Mouse (Mus musculus) heart, postnatal 0 days (tissue): ENCODE measurements around the gene Yjefn3. TPM values are rescaled to one million over a fixed set of nuclear protein-coding genes. Genes with fewer than 3 reads are reported as not detected.
A peak's percentile ranks its signal among the peaks of the same experiment; 100 is the strongest.

Experiments
- ATAC-seq: fragments of 200-750 bp; cut with Nextera tagmentation; 2 replicates; pipeline ENCODE4 v1.8.0; 2017; ENCODE audit warnings: low read depth, moderate number of reproducible peaks, moderate library complexity; ENCODE audit not compliant: insufficient read depth
- DNase-seq: peaks from one replicate; pipeline ENCODE4 v3.0.0-alpha.2; 2016; ENCODE audit warnings: low spot score
- H3K27ac ChIP-seq: fragments of 300-500 bp; sonication (generic); 2 replicates; pipeline ENCODE4 v1.5.1; 2014; ENCODE audit warnings: low read depth, mild to moderate bottlenecking
- H3K27me3 ChIP-seq: fragments of 300-500 bp; sonication (generic); 2 replicates; pipeline ENCODE4 v1.6.1; 2014; ENCODE audit warnings: low read length, mixed read lengths; ENCODE audit not compliant: control insufficient read depth, insufficient read depth
- H3K36me3 ChIP-seq: fragments of 300-500 bp; sonication (generic); replicated peaks from 2 replicates; pipeline ENCODE4 v1.6.1; 2014; ENCODE audit warnings: low read length, mixed read lengths; ENCODE audit not compliant: control insufficient read depth, insufficient read depth
- H3K4me1 ChIP-seq: fragments of 300-500 bp; sonication (generic); 2 replicates; pipeline ENCODE4 v1.6.1; 2014; ENCODE audit warnings: antibody characterized with exemption; ENCODE audit not compliant: control insufficient read depth, insufficient read depth
- H3K4me2 ChIP-seq: fragments of 300-500 bp; sonication (generic); 2 replicates; pipeline ENCODE4 v1.6.1; 2014; ENCODE audit warnings: low read depth, mild to moderate bottlenecking, low read length, moderate library complexity
- H3K4me3 ChIP-seq: fragments of 300-500 bp; sonication (generic); 2 replicates; pipeline ENCODE4 v1.5.1; 2014; ENCODE audit warnings: low read depth, low read length
- H3K9ac ChIP-seq: fragments of 300-500 bp; sonication (generic); replicated peaks from 2 replicates; pipeline ENCODE4 v1.6.1; 2014; ENCODE audit warnings: low read depth, low read length, mixed read lengths
- H3K9me3 ChIP-seq: fragments of 300-500 bp; sonication (generic); replicated peaks from 2 replicates; pipeline ENCODE4 v1.6.1; 2016; ENCODE audit warnings: low read length; ENCODE audit not compliant: control insufficient read depth
- CTCF ChIP-seq: IDR thresholded peaks from 2 replicates; pipeline ENCODE4 v1.5.1; 2016; ENCODE audit warnings: antibody characterized with exemption, control low read depth, low read depth
- EP300 ChIP-seq: IDR thresholded peaks from 2 replicates; pipeline ENCODE4 v1.6.1; 2016; ENCODE audit warnings: antibody characterized with exemption, low read depth
- WGBS: fragments of 180-500 bp; shearing (Covaris S2); extraction: QIAGEN DNeasy Blood & Tissue Kit; methylation state at CpG from one replicate; pipeline ENCODE4 v1.1.7; 2014; 5-methylcytosine and 5-hydroxymethylcytosine counted together
- polyA plus RNA-seq: library from polyadenylated mRNA; unstranded; fragments of >200 nt; fragmentation: Nextera tagmentation; extraction: Ambion mirVana; gene quantifications from 2 replicates; pipeline ENCODE4 v1.2.1, GENCODE M21; 2015
- total RNA-seq: library from RNA; depleted of rRNA; stranded (reverse); fragments of >200 nt; gene quantifications from 2 replicates; pipeline ENCODE4 v1.2.3, GENCODE M21; 2014; ENCODE audit warnings: low replicate concordance

The Yjefn3 gene
- total and polyA plus RNA-seq, 2 experiments from 2014 or later: 1.2 to 13.9 TPM

GRCm38 (mm10) chr8:69897857-69898256 is 4.7 kb downstream of the Yjefn3 start:
- Histone ChIP-seq H3K4me2 (no peak overlapping the region), H3K27ac (no peak overlapping the region), H3K4me3 (no peak overlapping the region), H3K27me3 (no peaks in the 10 kb centered on the region), H3K4me1 (peaks cover 41% of the 10 kb centered on the region), H3K9me3 (no peaks in the 10 kb centered on the region), H3K36me3 (peaks cover 15% of the 10 kb centered on the region), H3K9ac (no peak overlapping the region; the same call in 1 of the 2 replicates)
- no peak for ATAC-seq
- TF ChIP-seq CTCF: no peak
- TF ChIP-seq EP300: no peak
- no peak for DNase-seq
- WGBS: 80% methylated on average over 6 of the region's 6 CpGs

GRCm38 (mm10) chr8:69895772-69896451 is 6.6 kb downstream of the Yjefn3 start:
- 56% methylated on average over 4 of the region's 4 CpGs for WGBS
- TF ChIP-seq CTCF (no peak), EP300 (no peak)
- Histone ChIP-seq H3K27ac (0 out of 2 replicates have a peak overlapping the region, but pooled peaks have one; percentile 36), H3K4me1 (peaks cover 30% of the 10 kb centered on the region), H3K4me3 (no peak overlapping the region), H3K9ac (no peak overlapping the region), H3K36me3 (peaks cover 21% of the 10 kb centered on the region), H3K27me3 (no peaks in the 10 kb centered on the region), H3K9me3 (no peaks in the 10 kb centered on the region), H3K4me2 (no peak overlapping the region)
- ATAC-seq: peak; percentile 13; the same call in 1 of the 2 replicates
- no peak for DNase-seq

GRCm38 (mm10) chr8:69894836-69895332 is 7.6 kb downstream of the Yjefn3 start:
- Histone ChIP-seq H3K9me3 (no peaks in the 10 kb centered on the region), H3K9ac (no peak overlapping the region), H3K27me3 (peaks cover 4% of the 10 kb centered on the region; the same call in 1 of the 2 replicates), H3K4me3 (no peak overlapping the region), H3K36me3 (peaks cover 21% of the 10 kb centered on the region), H3K4me2 (no peak overlapping the region), H3K4me1 (peaks cover 19% of the 10 kb centered on the region), H3K27ac (no peak overlapping the region)
- TF ChIP-seq CTCF (no peak), EP300 (no peak)
- ATAC-seq: no peak
- WGBS: 62% methylated on average over 6 of the region's 6 CpGs
- no peak for DNase-seq

- peaks cover 21% of the 10 kb centered on the region for H3K36me3 ChIP-seq
- no peak overlapping the region for H3K9ac ChIP-seq
- no peak overlapping the region for H3K27ac ChIP-seq
- peaks cover 24% of the 10 kb centered on the region for H3K4me1 ChIP-seq
- no peak overlapping the region for H3K4me2 ChIP-seq
- TF ChIP-seq CTCF (peak; percentile 51), EP300 (no peak)
- H3K4me3 ChIP-seq: no peak overlapping the region
- ATAC-seq (peak; percentile 54), DNase-seq (peak; percentile 65)
- 53% methylated on average over 17 of the region's 17 CpGs for WGBS
- H3K9me3 ChIP-seq: no peaks in the 10 kb centered on the region
- H3K27me3 ChIP-seq: peaks cover 14% of the 10 kb centered on the region
These were observed 8.6 kb downstream of the Yjefn3 start for GRCm38 (mm10) chr8:69893863-69894262.

- Histone ChIP-seq H3K36me3 (peaks cover 21% of the 10 kb centered on the region), H3K4me3 (no peak overlapping the region), H3K9me3 (no peaks in the 10 kb centered on the region), H3K27me3 (peaks cover 44% of the 10 kb centered on the region), H3K27ac (no peak overlapping the region), H3K4me1 (peaks cover 20% of the 10 kb centered on the region), H3K9ac (no peak overlapping the region), H3K4me2 (no peak overlapping the region)
- TF ChIP-seq CTCF (peak; percentile 69), EP300 (no peak)
- ATAC-seq (no peak), DNase-seq (no peak)
- 41% methylated on average over 19 of the region's 19 CpGs for WGBS
These were observed 11.7 kb downstream of the Yjefn3 start for GRCm38 (mm10) chr8:69890813-69891241.

GRCm38 (mm10) chr8:69888902-69889301 is 13.6 kb downstream of the Yjefn3 start:
- DNase-seq (no peak), ATAC-seq (no peak)
- WGBS: 4% methylated on average over 32 of the region's 32 CpGs
- H3K4me3 ChIP-seq: peak overlapping the region; percentile 38
- peaks cover 14% of the 10 kb centered on the region for H3K36me3 ChIP-seq
- H3K9me3 ChIP-seq: no peaks in the 10 kb centered on the region
- TF ChIP-seq EP300 (no peak), CTCF (no peak)
- peaks cover 64% of the 10 kb centered on the region for H3K27me3 ChIP-seq
- no peak overlapping the region for H3K27ac ChIP-seq
- H3K4me2 ChIP-seq: peak overlapping the region; percentile 62
- H3K4me1 ChIP-seq: peaks cover 17% of the 10 kb centered on the region
- H3K9ac ChIP-seq: 0 out of 2 replicates have a peak overlapping the region, but pooled peaks have one; percentile 25
